Mouse (Mus musculus) spleen, adult 2 months (tissue): ENCODE measurements around the gene Mark3. TPM values are rescaled to one million over a fixed set of nuclear protein-coding genes. Genes with fewer than 3 reads are reported as not detected.

Experiments
- DNase-seq, 2 experiments: peaks; one replicate each; pipeline versions ENCODE4 v3.0.0 to v3.0.0-alpha.2; 2012 to 2021; ENCODE audit warnings: low spot score in 2 of 2, low read depth in 1 of 2
- H3K27ac ChIP-seq: fragments of 200-500 bp; 2 replicates; pipeline ENCODE4 v1.5.1; 2012; ENCODE audit warnings: low read length, inconsistent platforms; ENCODE audit not compliant: insufficient read depth
- H3K27me3 ChIP-seq: fragments of 200-500 bp; 2 replicates; pipeline ENCODE4 v1.6.1; 2012; ENCODE audit warnings: mild to moderate bottlenecking, moderate library complexity, low read length, inconsistent platforms; ENCODE audit not compliant: control insufficient read depth, insufficient read depth
- H3K36me3 ChIP-seq: fragments of 200-500 bp; 2 replicates; pipeline ENCODE4 v1.6.1; 2012; ENCODE audit warnings: mild to moderate bottlenecking, low read length, inconsistent platforms; ENCODE audit not compliant: control insufficient read depth, insufficient read depth
- H3K4me1 ChIP-seq: fragments of 200-500 bp; 2 replicates; pipeline ENCODE4 v1.6.1; 2011; ENCODE audit warnings: inconsistent platforms; ENCODE audit not compliant: control insufficient read depth, insufficient read depth, insufficient read length
- H3K4me3 ChIP-seq: fragments of 200-500 bp; 2 replicates; pipeline ENCODE4 v1.5.1; 2011; ENCODE audit warnings: mild to moderate bottlenecking, inconsistent platforms; ENCODE audit not compliant: insufficient read depth, insufficient read length; ENCODE audit errors: extremely low read depth
- CTCF ChIP-seq: fragments of 200-500 bp; IDR thresholded peaks from 2 replicates; pipeline ENCODE4 v1.5.1; 2011; ENCODE audit warnings: mild to moderate bottlenecking, inconsistent platforms; ENCODE audit not compliant: insufficient read depth, insufficient read length, insufficient replicate concordance; ENCODE audit errors: extremely low read depth
- POLR2A ChIP-seq: fragments of 200-500 bp; IDR thresholded peaks from 2 replicates; pipeline ENCODE4 v1.6.1; 2011; ENCODE audit warnings: low read depth, low read length, inconsistent platforms
- WGBS: fragments of 180-500 bp; shearing (Covaris S2); methylation state at CpG from one replicate; pipeline ENCODE4 v1.1.7; 2018; 5-methylcytosine and 5-hydroxymethylcytosine counted together
- polyA plus RNA-seq: library from polyadenylated mRNA; depleted of rRNA; stranded (reverse); fragments of >200 nt; gene quantifications from 2 replicates; pipeline ENCODE4 v1.2.3, GENCODE M21; 2012

Mark3 gene
- polyA plus RNA-seq, 1 experiment = 19.8 TPM

- Histone ChIP-seq H3K36me3 (no peaks in the 10 kb centered on the region), H3K4me1 (peaks cover 5% of the 10 kb centered on the region; the same call in 1 of the 2 replicates), H3K4me3 (no peak overlapping the region), H3K27me3 (no peaks in the 10 kb centered on the region), H3K27ac (no peak overlapping the region)
- DNase-seq = no peak
- no peak for TF ChIP-seq POLR2A
- no peak for TF ChIP-seq CTCF
- whole genome bisulfite sequencing = 88% methylated on average over 6 of the region's 6 CpGs
Observed at GRCm38 (mm10) chr12:111573315-111573714, 1.0 kb upstream of the Mark3 start.

GRCm38 (mm10) chr12:111574887-111575838, 840 bp downstream of the Mark3 start:
- TF ChIP-seq POLR2A (no peak), CTCF (no peak)
- peak overlapping the region; percentile 88 for H3K27ac ChIP-seq
- H3K27me3 ChIP-seq = no peaks in the 10 kb centered on the region
- WGBS = under 1% methylated on average over 58 of the region's 58 CpGs
- H3K36me3 ChIP-seq = no peaks in the 10 kb centered on the region
- H3K4me3 ChIP-seq = peak overlapping the region; percentile 92
- DNase-seq = peak in 1 of 2 experiments; percentile 18
- peaks cover 5% of the 10 kb centered on the region; the same call in 1 of the 2 replicates for H3K4me1 ChIP-seq

- Histone ChIP-seq H3K4me3 (no peak overlapping the region), H3K27ac (no peak overlapping the region), H3K4me1 (peaks cover 4% of the 10 kb centered on the region; the same call in 1 of the 2 replicates), H3K36me3 (no peaks in the 10 kb centered on the region), H3K27me3 (no peaks in the 10 kb centered on the region)
- no peak for DNase-seq
- WGBS = 96% methylated on average over 1 of the region's 1 CpGs
- no peak for TF ChIP-seq CTCF
- TF ChIP-seq POLR2A = no peak
Observed at GRCm38 (mm10) chr12:111583058-111583457, 8.7 kb downstream of the Mark3 start.

GRCm38 (mm10) chr12:111584401-111584800, 10.1 kb downstream of the Mark3 start:
- TF ChIP-seq POLR2A = no peak
- no peak for TF ChIP-seq CTCF

GRCm38 (mm10) chr12:111587252-111587651, 12.9 kb downstream of the Mark3 start:
- TF ChIP-seq CTCF (no peak), POLR2A (no peak)
- WGBS = 87% methylated on average over 12 of the region's 12 CpGs
- Histone ChIP-seq H3K27ac (no peak overlapping the region), H3K36me3 (no peaks in the 10 kb centered on the region), H3K4me3 (no peak overlapping the region), H3K4me1 (peaks cover 4% of the 10 kb centered on the region; the same call in 1 of the 2 replicates), H3K27me3 (no peaks in the 10 kb centered on the region)
- no peak for DNase-seq

More at GRCm38 (mm10) chr12:111584401-111584800, 10.1 kb downstream of the Mark3 start:
- Histone ChIP-seq H3K4me3 (no peak overlapping the region), H3K36me3 (no peaks in the 10 kb centered on the region), H3K27me3 (no peaks in the 10 kb centered on the region), H3K4me1 (peaks cover 4% of the 10 kb centered on the region; the same call in 1 of the 2 replicates), H3K27ac (no peak overlapping the region)
- no peak for DNase-seq
- WGBS = 64% methylated on average over 1 of the region's 1 CpGs

GRCm38 (mm10) chr12:111592407-111593021, 18.2 kb downstream of the Mark3 start:
- H3K4me1 ChIP-seq = peaks cover 3% of the 10 kb centered on the region; the same call in 1 of the 2 replicates
- no peaks in the 10 kb centered on the region for H3K27me3 ChIP-seq
- TF ChIP-seq CTCF (no peak), POLR2A (no peak)
- WGBS = 36% methylated on average over 14 of the region's 14 CpGs
- peaks cover 8% of the 10 kb centered on the region for H3K36me3 ChIP-seq
- no peak for DNase-seq
- no peak overlapping the region for H3K4me3 ChIP-seq
- no peak overlapping the region for H3K27ac ChIP-seq

- H3K36me3 ChIP-seq = peaks cover 10% of the 10 kb centered on the region
- WGBS = 93% methylated on average over 2 of the region's 2 CpGs
- TF ChIP-seq POLR2A (no peak), CTCF (no peak)
Observed at GRCm38 (mm10) chr12:111593775-111594174, 19.5 kb downstream of the Mark3 start.

More at GRCm38 (mm10) chr12:111593775-111594174, 19.5 kb downstream of the Mark3 start:
- H3K4me3 ChIP-seq = no peak overlapping the region
- no peak overlapping the region for H3K27ac ChIP-seq
- H3K4me1 ChIP-seq = peaks cover 3% of the 10 kb centered on the region; the same call in 1 of the 2 replicates
- no peak for DNase-seq
- H3K27me3 ChIP-seq = no peaks in the 10 kb centered on the region
